Mouse (Mus musculus) bone marrow macrophage, adult 2 months (primary cell): Measurements from ENCODE around the gene B4galt1.

Experiments
- CTCF ChIP-seq: IDR thresholded peaks from 2 replicates; pipeline ENCODE4 v1.5.1; 2012; ENCODE audit warnings: low read depth, mild to moderate bottlenecking, low read length, moderate library complexity
- POLR2A ChIP-seq: IDR thresholded peaks from 2 replicates; pipeline ENCODE4 v1.6.1; 2012; ENCODE audit warnings: mild to moderate bottlenecking, low read depth, low read length, borderline replicate concordance

DNA sequence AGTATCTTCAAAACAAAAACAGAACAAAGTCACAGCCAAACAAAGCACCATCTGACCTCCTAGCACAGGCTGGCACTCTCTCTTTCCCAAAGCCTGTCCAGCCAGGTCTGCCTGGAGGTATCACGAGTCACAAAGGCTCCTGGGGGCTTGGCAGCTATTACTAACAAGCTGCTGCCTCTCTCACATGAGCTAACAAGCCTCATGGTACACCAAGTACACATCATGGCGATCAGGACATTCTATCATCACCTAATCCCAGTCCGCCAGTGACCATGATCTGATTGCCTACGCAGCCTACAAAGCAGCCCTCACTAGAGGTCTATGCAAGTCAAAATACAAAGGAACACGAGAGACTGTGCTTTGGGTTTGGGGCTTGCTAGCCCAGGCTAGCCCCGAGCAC is 34.7 kb downstream of the B4galt1 start:
- TF ChIP-seq CTCF = no peak
- TF ChIP-seq POLR2A = no peak
